Mouse (Mus musculus): ENCODE results near the gene Plet1. TPM values are rescaled to one million over a fixed set of nuclear protein-coding genes. Genes with fewer than 3 reads are reported as not detected.
A peak's percentile ranks its signal among the peaks of the same experiment; 100 is the strongest.

Gene Plet1
- polyA plus RNA-seq, 1 experiment from 2014 or later = 0.72 TPM

DNA sequence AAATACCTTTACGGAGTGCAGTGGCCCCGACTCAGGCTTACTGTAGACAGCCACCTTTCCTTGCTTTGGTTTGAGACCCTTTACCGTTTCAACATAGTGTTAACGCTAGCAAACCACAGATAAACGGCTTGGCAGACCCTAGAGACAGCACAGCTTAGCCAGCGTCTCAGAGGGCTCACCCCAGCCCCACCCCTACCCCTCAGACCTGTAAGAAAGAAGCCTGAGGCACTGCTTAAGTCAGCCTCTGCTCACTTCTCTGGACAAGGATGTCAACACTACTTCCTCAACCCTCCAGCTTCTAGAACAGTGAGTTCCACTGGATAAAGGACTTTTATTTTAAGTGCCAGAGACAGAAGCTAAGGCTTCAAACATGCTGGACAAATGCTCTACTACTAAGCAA lies 2.2 kb downstream of the Plet1 start:
- Histone ChIP-seq H3K4me3 (replicated peaks) (no peak overlapping the region), H3K4me1 (peaks cover 7% of the 10 kb centered on the region; the same call in 1 of the 2 replicates), H3K27ac (replicated peaks) (no peak overlapping the region), H3K9ac (replicated peaks) (no peak overlapping the region), H3K36me3 (no peaks in the 10 kb centered on the region), H3K9me3 (replicated peaks) (no peaks in the 10 kb centered on the region), H3K27me3 (replicated peaks) (no peaks in the 10 kb centered on the region), H3K4me2 (no peak overlapping the region)
- ATAC-seq (ENCODE audit: low FRiP score) = no peak
- WGBS = 36% methylated on average over 6 of the region's 6 CpGs

DNA sequence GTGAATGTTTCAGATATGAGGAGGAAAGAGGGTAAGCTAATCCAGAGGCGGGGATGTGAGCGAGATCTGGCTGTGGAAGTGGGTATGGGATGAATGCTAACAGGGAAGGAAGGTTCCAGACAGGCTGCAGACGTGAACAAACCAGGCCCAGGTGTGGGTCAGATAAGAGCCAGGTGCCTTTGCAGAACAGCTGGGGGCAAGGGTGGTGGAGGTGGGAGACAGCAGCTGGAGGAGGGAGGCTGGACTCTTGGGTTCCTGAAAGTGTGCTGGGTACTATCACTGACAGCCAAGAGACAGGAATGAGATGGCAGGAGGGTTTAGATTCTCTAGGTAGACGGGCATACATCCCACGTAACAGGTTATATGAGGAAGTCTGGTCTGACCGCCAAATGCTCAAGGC lies 2.8 kb downstream of the Plet1 start:
- no peak overlapping the region for H3K4me3 ChIP-seq (replicated peaks)
- no peak overlapping the region for H3K9ac ChIP-seq (replicated peaks)
- no peak overlapping the region for H3K27ac ChIP-seq (replicated peaks)
- no peaks in the 10 kb centered on the region for H3K9me3 ChIP-seq (replicated peaks)
- H3K36me3 ChIP-seq = no peaks in the 10 kb centered on the region
- H3K4me1 ChIP-seq = peaks cover 7% of the 10 kb centered on the region; the same call in 1 of the 2 replicates
- H3K27me3 ChIP-seq (replicated peaks) = no peaks in the 10 kb centered on the region
- 85% methylated on average over 6 of the region's 6 CpGs for WGBS
- no peak overlapping the region for H3K4me2 ChIP-seq
- no peak for ATAC-seq (ENCODE audit: low FRiP score)

DNA sequence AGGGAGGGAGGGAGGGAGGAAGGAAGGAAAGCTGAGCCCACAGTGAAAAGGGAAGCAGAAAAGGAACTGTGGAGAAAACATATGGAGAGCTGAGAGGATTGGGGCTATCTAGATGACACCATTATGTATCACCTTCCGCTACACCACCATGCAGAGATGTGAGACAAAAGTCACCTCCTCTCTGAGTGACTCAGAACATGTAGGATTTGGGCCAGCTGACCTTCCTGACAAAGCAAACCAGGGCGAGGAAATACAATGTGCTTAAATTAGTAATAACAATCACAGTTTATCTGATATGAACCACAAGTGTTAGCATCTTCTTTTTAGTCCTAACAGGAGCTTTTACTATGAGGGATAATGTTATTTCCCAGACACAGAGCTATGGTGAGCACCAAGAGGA lies 3.2 kb downstream of the Plet1 start:
- H3K27ac ChIP-seq (replicated peaks) = no peak overlapping the region
- no peak overlapping the region for H3K4me3 ChIP-seq (replicated peaks)
- no peak for ATAC-seq (ENCODE audit: low FRiP score)
- peaks cover 7% of the 10 kb centered on the region; the same call in 1 of the 2 replicates for H3K4me1 ChIP-seq
- no peak overlapping the region for H3K9ac ChIP-seq (replicated peaks)
- H3K9me3 ChIP-seq (replicated peaks) = no peaks in the 10 kb centered on the region
- H3K27me3 ChIP-seq (replicated peaks) = no peaks in the 10 kb centered on the region
- WGBS = 89% methylated on average over 2 of the region's 2 CpGs
- no peaks in the 10 kb centered on the region for H3K36me3 ChIP-seq
- H3K4me2 ChIP-seq = no peak overlapping the region

DNA sequence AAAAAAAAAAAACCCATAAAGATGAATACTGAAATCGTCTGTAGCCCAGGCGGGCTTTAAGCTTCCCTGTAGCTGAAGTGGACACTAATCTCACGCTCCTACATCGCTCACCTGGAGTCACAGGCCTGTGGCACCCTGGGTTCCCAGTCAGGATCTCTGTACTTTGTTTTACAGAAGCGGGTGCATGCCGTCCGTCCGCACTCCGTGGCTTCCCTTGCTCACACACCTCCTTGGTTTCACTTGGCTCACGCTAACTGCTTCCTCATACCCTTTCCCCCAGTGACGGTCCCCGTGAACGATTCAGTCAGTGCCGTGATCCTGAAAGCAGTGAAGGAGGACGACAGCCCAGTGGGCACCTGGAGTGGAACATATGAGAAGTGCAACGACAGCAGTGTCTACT lies 4.5 kb downstream of the Plet1 start:
- 90% methylated on average over 16 of the region's 16 CpGs for WGBS

DNA sequence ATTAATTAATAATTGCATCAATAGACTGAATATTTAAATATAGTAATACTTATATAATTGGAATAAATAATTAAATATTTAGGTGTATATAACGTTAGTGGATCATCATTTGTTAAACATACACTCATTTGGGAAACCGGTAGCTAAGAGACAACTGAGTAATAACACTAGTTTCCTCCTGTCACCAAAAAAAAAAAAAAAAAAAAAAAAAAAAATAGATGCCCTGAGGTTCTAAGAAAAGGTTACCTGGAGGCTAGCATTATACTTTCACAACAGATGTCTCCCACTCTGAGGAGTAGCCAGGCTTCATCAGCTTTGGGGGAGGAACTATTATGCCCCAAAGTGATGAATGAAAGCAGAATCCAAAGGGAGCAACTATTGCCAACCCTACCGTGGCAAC lies 5.5 kb downstream of the Plet1 start:
- no peak for ATAC-seq (ENCODE audit: low FRiP score)
- Histone ChIP-seq H3K27ac (replicated peaks) (no peak overlapping the region), H3K9ac (replicated peaks) (no peak overlapping the region), H3K4me3 (replicated peaks) (no peak overlapping the region), H3K4me2 (peak overlapping the region; percentile 54; the same call in 1 of the 2 replicates), H3K9me3 (replicated peaks) (no peaks in the 10 kb centered on the region), H3K4me1 (peaks cover 7% of the 10 kb centered on the region; the same call in 1 of the 2 replicates), H3K27me3 (replicated peaks) (no peaks in the 10 kb centered on the region), H3K36me3 (no peaks in the 10 kb centered on the region)
- WGBS = 80% methylated on average over 3 of the region's 3 CpGs

More for the DNA sequence above, 4.5 kb downstream of the Plet1 start:
- Histone ChIP-seq H3K9me3 (replicated peaks) (no peaks in the 10 kb centered on the region), H3K4me3 (replicated peaks) (no peak overlapping the region), H3K4me1 (peaks cover 7% of the 10 kb centered on the region; the same call in 1 of the 2 replicates), H3K27me3 (replicated peaks) (no peaks in the 10 kb centered on the region), H3K36me3 (no peaks in the 10 kb centered on the region), H3K9ac (replicated peaks) (no peak overlapping the region), H3K4me2 (no peak overlapping the region), H3K27ac (replicated peaks) (no peak overlapping the region)
- ATAC-seq (ENCODE audit: low FRiP score) = no peak

DNA sequence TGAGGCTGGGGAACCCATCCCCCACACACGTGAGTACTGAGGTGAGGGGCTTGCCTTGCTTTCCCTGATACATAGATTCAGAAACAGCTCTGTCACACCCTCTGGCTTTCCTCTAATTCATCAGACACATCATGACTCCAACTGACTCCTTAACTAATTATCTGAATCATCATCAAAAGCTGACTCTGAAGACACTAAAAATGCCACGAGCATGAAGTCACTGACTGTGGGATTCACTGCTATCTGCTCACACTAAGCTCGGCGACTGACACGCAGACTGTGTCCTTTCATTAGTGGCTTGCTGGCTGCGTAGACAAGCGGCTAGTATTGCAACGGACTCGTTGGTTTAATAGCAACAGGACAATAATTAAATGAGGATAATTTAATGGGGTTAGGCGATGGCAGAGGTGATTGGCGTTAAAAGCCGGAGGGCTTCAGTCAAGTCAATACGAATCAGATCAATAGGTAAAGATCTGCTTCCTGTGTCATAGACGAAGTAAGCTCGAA lies 6.2 kb downstream of the Plet1 start:
- Histone ChIP-seq H3K9me3 (replicated peaks) (no peaks in the 10 kb centered on the region), H3K4me3 (replicated peaks) (peak overlapping the region; percentile 34), H3K27me3 (replicated peaks) (no peaks in the 10 kb centered on the region), H3K4me1 (peaks cover 7% of the 10 kb centered on the region; the same call in 1 of the 2 replicates), H3K4me2 (peak overlapping the region; percentile 54), H3K9ac (replicated peaks) (0 out of 2 replicates have a peak overlapping the region, but pooled peaks have one; percentile 37), H3K27ac (replicated peaks) (peak overlapping the region; percentile 75; the same call in 1 of the 2 replicates), H3K36me3 (no peaks in the 10 kb centered on the region)
- peak; percentile 17; the same call in 1 of the 2 replicates for ATAC-seq (ENCODE audit: low FRiP score)
- WGBS = 59% methylated on average over 15 of the region's 15 CpGs

DNA sequence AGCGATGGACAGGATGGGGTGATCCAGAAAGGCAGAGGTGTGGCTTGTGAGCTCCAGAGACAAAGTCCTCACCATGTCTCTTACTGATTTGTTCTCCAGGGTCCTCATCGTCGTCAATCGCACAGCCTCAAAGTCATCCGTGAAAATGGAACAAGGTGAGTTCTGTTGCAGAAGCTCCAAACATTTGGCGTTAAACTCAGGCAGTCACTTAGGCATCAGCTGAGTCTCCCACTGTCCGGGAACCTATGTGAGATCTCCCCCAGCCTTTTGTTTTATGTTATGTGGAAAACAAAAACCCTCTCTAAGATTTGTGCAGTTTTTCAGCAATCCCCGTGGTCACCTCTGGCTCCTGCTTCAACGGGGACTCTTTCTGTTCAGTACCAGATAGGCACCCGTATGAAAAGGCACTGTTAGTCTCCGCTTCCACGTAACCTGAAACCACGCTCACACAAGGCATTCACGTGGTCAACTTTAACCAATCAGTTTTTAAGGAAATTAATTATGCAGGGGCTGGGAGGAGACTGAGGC lies 6.7 kb downstream of the Plet1 start:
- WGBS = 30% methylated on average over 14 of the region's 14 CpGs

DNA sequence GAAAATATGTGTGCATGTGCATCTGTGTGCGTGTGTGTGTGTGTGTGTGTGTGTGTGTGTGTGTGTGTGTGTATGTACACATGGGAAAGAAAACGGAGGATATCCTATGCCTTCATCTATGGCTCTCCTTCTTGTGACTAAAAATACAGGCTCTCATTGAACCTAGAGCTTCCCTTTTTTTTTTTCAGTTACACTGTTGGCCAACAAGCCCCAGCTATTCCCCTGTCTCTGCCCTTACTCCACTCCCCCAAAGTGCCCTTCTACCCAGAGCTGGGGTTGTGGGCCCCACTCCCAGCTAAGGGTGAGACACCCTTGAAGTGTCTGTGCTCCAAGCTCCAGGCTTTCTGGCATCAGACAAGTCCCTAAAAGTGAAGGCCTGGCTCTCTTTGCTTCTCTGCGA lies 8.6 kb downstream of the Plet1 start:
- H3K4me2 ChIP-seq = no peak overlapping the region
- no peak overlapping the region for H3K27ac ChIP-seq (replicated peaks)
- H3K27me3 ChIP-seq (replicated peaks) = no peaks in the 10 kb centered on the region
- WGBS = 81% methylated on average over 3 of the region's 3 CpGs
- H3K9ac ChIP-seq (replicated peaks) = no peak overlapping the region
- H3K9me3 ChIP-seq (replicated peaks) = no peaks in the 10 kb centered on the region
- ATAC-seq (ENCODE audit: low FRiP score) = no peak
- H3K4me3 ChIP-seq (replicated peaks) = no peak overlapping the region
- H3K4me1 ChIP-seq = no peaks in the 10 kb centered on the region
- no peaks in the 10 kb centered on the region for H3K36me3 ChIP-seq

More for the DNA sequence above, 6.7 kb downstream of the Plet1 start:
- Histone ChIP-seq H3K9ac (replicated peaks) (peak overlapping the region; percentile 37; the same call in 1 of the 2 replicates), H3K9me3 (replicated peaks) (no peaks in the 10 kb centered on the region), H3K27ac (replicated peaks) (peak overlapping the region; percentile 75), H3K4me1 (peaks cover 4% of the 10 kb centered on the region; the same call in 1 of the 2 replicates), H3K4me3 (replicated peaks) (peak overlapping the region; percentile 34), H3K4me2 (peak overlapping the region; percentile 54), H3K36me3 (no peaks in the 10 kb centered on the region), H3K27me3 (replicated peaks) (no peaks in the 10 kb centered on the region)
- ATAC-seq (ENCODE audit: low FRiP score) = peak; percentile 90

DNA sequence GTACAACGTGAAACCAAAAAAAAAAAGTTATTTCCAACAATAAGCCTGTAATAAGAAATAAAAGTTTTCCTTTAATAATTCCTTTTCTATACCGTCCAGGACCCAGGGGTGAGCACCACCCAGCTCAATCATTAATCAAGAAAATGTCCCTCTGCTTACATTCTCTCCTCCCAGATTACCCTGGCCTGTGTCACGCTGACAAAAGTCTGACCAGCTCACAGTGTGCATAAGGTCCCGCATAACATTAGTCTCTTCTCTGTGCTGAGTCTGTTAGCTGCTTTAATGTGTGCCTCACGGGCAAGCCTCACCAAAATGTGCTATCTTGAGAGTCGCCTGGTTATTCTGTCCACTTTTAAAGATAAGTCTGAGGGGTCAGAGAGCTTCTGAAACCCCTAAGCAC lies 11.1 kb downstream of the Plet1 start:
- H3K4me2 ChIP-seq = no peak overlapping the region
- 50% methylated on average over 6 of the region's 6 CpGs for WGBS
- ATAC-seq (ENCODE audit: low FRiP score) = no peak
- no peaks in the 10 kb centered on the region for H3K36me3 ChIP-seq
- no peaks in the 10 kb centered on the region for H3K9me3 ChIP-seq (replicated peaks)
- H3K27ac ChIP-seq (replicated peaks) = no peak overlapping the region
- no peaks in the 10 kb centered on the region for H3K4me1 ChIP-seq
- no peaks in the 10 kb centered on the region for H3K27me3 ChIP-seq (replicated peaks)
- H3K9ac ChIP-seq (replicated peaks) = no peak overlapping the region
- H3K4me3 ChIP-seq (replicated peaks) = no peak overlapping the region

DNA sequence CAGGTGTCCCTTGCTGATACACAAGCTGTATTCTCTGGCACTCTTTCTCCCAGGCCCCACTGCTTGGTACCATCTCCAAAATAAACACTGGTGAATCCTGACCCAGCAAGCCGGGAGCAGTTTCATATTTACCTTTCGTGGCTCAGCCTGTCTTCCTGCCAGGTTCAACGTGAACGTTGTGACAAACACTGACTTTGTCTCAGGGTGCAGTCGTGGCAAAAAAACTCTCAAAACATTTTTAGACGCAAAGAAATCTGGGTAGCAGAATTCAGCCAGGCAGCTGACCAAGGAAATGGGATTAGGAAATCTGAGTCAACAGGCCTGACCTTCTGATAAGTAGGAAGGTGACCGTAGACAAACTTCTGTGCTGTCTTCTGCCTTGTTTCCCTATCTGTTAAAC lies 13.2 kb downstream of the Plet1 start:
- H3K27ac ChIP-seq (replicated peaks) = no peak overlapping the region
- no peak overlapping the region for H3K4me2 ChIP-seq
- no peaks in the 10 kb centered on the region for H3K9me3 ChIP-seq (replicated peaks)
- H3K4me3 ChIP-seq (replicated peaks) = no peak overlapping the region
- no peaks in the 10 kb centered on the region for H3K36me3 ChIP-seq
- ATAC-seq (ENCODE audit: low FRiP score) = no peak
- H3K9ac ChIP-seq (replicated peaks) = no peak overlapping the region
- no peaks in the 10 kb centered on the region for H3K4me1 ChIP-seq
- H3K27me3 ChIP-seq (replicated peaks) = no peaks in the 10 kb centered on the region
- WGBS = 81% methylated on average over 7 of the region's 7 CpGs

DNA sequence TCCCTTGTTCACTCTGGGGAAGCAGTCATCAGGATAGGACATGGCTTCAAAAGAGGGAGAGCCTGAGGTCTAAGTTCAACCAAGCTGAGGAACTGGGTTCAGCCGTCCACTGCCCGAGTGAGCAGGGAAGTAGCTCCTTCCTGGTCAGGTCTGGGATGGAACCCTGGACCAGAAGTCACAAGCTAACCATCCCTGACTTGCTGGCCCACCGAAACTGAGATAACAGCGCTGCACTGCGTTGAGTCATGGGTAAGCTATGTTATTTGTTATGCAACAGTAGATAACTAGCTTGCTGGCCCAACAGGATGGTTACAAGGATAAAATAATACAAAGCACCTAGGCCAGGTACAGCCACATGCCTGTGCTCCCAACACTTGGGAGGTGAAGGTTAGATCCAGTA lies 21.1 kb downstream of the Plet1 start:
- no peaks in the 10 kb centered on the region for H3K4me1 ChIP-seq
- H3K36me3 ChIP-seq = no peaks in the 10 kb centered on the region
- ATAC-seq (ENCODE audit: low FRiP score) = no peak
- H3K9ac ChIP-seq (replicated peaks) = no peak overlapping the region
- H3K27ac ChIP-seq (replicated peaks) = no peak overlapping the region
- no peak overlapping the region for H3K4me2 ChIP-seq
- H3K9me3 ChIP-seq (replicated peaks) = no peaks in the 10 kb centered on the region
- no peak overlapping the region for H3K4me3 ChIP-seq (replicated peaks)
- WGBS = 91% methylated on average over 5 of the region's 5 CpGs
- no peaks in the 10 kb centered on the region for H3K27me3 ChIP-seq (replicated peaks)

DNA sequence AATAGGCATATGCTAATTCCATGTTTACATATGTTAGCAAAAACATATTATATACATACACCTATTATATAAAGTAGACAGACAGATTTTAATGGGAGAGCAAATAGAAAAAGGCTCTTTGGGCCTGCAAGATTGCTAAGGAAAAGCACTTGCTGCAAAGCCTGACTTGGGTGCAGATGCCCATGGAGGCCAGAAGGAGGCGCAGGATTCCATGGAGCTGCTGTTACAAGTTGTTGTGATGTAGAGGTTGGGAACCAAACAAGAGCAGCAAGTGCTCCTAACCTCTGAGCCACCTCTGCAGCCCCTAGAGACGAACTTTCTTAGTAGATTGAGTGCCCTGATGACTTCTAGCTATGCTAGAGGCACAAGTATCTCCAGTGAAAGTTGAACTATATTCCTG lies 24.5 kb downstream of the Plet1 start:
- H3K4me1 ChIP-seq = no peaks in the 10 kb centered on the region
- no peaks in the 10 kb centered on the region for H3K27me3 ChIP-seq (replicated peaks)
- no peak overlapping the region for H3K9ac ChIP-seq (replicated peaks)
- no peak overlapping the region for H3K4me2 ChIP-seq
- ATAC-seq (ENCODE audit: low FRiP score) = no peak
- H3K36me3 ChIP-seq = 0 out of 2 replicates have a peak, but pooled peaks cover 3% of the 10 kb centered on the region
- no peak overlapping the region for H3K27ac ChIP-seq (replicated peaks)
- no peaks in the 10 kb centered on the region for H3K9me3 ChIP-seq (replicated peaks)
- 11% methylated on average over 2 of the region's 2 CpGs for WGBS
- no peak overlapping the region for H3K4me3 ChIP-seq (replicated peaks)
